Mouse (Mus musculus) ovary, postnatal 14 days (tissue): ENCODE data around the gene Kirrel2.
A peak's percentile ranks its signal among the peaks of the same experiment; 100 is the strongest.

Experiments
- DNase-seq: peaks from one replicate; pipeline ENCODE4 v3.0.0; 2022; ENCODE audit warnings: low spot score

Gene Kirrel2

GRCm38 (mm10) chr7:30450241-30450640, 7.2 kb downstream of the Kirrel2 start:
- no peak for DNase-seq

DNA sequence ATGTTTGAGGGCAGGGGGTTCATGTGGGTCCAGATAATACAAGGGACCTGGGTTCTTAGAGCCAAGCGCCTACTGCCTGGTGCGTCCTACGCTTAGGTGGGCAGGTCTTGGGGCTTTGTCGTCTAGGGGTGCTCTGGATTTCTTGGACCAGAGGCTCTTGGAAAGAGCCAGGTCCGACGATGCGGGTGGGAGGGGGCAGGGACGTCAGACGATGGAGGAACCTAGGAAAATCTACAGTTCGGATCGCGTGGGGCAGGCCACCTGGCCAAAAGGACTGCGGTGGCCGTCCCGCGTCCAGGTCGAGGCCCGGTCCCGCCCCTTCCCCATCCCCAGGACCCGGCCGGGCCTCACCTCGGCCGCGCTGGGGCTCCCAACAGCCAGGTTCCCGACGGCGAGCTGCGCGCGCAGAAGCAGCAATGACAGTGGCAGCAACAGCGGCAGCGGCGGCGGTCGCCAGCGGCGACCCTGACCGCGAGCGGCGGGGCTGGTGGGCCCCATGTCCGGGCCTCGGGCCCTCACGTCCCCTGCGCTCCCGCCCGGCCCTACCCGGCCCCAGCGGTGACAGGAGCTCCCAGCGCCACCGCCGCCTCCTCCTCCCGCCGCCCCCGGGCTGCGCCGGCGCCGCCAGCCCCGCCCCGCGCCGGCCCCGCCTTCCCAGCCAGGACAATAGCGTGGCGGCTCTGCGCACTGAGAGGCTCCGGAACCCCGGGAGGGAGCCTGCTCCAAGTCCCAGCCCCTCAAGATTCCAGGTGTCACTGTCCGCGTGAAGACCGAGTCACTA, 12.3 kb downstream of the Kirrel2 start, which contains the start of gene Aplp1:
Aplp1 (minus strand) TSS at position 565 of the 781 bp plus-strand sequence.
- DNase-seq = peak; percentile 22

- DNase-seq = no peak
These were observed 13.1 kb downstream of the Kirrel2 start for GRCm38 (mm10) chr7:30444154-30444970.

GRCm38 (mm10) chr7:30443696-30444095, 13.8 kb downstream of the Kirrel2 start:
- DNase-seq = no peak

DNA sequence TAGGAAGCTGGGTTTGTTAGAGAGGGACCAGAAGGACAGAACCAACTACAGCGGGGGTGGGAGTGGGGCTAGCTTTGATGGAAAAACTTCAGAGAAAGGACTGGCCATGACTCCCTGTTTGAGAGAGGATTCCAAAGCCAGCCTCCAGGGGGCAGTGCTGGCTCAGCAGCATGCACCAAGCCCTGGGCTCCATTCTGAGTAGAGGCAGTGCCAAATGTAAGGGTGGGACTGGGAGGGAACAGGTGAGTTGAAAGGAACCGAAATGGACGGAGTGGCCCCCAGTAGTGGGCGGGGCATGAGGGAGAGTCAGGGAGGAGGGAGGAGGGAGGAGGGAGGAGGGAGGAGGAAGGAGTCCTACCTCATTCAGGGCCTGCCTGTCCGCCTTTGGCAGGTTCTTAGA, 16.8 kb downstream of the Kirrel2 start:
- DNase-seq = no peak

- DNase-seq = no peak
These were observed 17.8 kb downstream of the Kirrel2 start for GRCm38 (mm10) chr7:30439734-30440133.

DNA sequence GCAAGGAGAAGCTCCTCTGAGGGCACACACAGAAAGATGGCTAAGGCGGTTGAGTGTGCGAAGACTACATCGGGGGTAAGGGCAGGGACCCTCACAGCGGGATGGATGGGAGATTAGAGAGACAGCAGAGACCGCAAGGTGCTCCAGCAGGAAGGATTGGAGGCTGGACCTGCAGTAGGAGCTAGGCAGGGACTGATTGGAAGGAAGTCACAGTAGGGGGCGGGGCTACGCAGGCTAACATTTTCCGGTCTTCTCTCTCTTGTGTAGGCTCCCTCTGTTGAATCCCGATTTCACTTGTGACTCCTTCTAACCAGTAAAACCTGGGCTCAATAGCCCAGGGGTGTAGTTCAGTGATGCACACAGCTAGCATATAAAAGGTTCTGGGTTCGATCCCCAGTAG, 20.6 kb downstream of the Kirrel2 start:
- DNase-seq = no peak

- DNase-seq = no peak
These were observed 22.3 kb downstream of the Kirrel2 start for GRCm38 (mm10) chr7:30435156-30435555.

DNA sequence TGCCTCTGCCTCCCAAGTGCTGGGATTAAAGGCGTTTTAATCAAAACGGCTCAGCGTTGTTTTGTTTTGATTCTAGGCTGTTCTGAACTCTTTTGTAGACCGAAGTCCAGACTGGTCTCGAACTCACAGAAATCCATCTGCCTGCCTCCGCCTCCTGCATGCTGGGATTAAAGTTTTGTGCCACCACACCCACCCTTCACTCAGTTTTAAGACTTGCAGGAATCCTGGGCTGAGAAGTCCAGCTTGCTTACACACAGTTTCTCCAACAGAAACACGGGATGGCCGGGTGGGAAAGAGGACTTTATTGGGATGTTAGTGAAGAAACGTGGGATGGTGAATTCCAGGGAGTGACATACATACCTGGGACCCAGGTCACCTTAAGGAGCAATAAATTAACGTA, 22.8 kb downstream of the Kirrel2 start:
- no peak for DNase-seq

- DNase-seq = peak; percentile 58
These were observed 23.3 kb downstream of the Kirrel2 start for GRCm38 (mm10) chr7:30434238-30434637.

- DNase-seq = no peak
These were observed 25.7 kb downstream of the Kirrel2 start for GRCm38 (mm10) chr7:30431793-30432192.

DNA sequence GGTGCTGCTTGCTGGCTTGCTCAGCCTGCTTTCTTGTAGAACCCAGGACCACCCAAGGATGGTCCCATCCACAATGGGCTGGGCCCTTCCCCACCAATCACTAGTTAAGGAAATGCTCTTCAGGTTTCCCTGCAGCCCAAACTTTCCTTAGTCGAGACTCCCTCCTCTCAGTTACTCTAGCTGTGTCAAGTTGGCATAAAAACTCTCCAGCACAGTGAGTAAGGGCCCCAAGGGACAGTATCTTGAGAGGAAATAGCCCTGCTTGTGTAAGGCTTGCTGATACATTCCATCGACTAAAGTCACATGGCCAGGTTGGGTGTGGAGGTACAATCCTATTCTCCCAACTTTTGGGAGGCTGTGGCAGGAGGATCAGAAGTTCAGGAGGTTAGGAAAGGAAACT, 27.3 kb downstream of the Kirrel2 start:
- no peak for DNase-seq

DNA sequence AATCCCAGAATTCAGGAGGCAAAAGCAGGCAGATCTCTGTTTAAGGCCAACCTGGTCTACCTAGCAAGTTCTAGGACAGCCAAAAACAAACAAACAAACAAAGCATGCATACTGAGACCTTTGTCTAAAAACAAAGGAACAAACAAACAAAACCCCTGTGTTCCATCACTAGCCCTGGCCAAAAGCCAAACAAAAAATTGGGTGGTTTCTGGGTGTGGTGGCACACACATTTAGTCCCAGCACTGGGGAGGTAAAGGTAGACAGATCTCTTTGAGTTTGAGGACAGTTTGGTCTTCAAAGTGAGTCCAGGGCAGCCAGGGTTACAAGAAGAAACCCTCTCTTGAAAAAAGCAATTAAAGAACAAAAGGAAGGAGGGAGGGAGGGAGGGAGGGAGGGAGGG, 28.2 kb downstream of the Kirrel2 start:
- DNase-seq = no peak

GRCm38 (mm10) chr7:30423071-30423641, 34.3 kb downstream of the Kirrel2 start:
- DNase-seq = no peak

GRCm38 (mm10) chr7:30422560-30422959, 34.9 kb downstream of the Kirrel2 start:
- no peak for DNase-seq

DNA sequence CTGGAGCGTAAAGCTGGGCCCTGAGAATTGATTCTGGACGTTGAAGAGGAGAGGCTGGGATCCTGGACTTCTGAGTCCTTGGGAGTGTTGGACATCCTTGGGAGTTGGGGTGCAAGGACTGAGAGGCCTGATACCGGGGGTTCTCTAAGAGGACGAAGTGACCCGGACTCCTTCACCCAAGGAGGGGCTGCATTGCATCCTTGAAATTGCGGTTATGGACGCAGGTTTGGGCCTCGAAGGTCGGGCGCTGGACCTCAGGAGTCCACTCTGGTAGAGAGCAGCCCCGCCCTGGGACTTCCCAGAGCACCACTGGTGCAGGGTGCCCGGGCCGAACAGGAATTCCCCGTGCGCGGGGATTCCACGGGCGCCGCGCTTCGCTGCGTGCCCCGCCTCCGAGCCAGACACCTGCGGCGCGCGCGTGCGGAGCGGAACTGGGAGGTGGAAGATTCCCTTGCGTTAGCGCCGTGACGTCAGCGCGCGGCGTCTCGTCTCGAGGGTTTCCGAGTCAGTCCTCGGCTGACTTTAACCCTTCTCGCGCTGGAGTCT, 35.5 kb downstream of the Kirrel2 start:
- peak; percentile 62 for DNase-seq

GRCm38 (mm10) chr7:30421175-30421889, 36.2 kb downstream of the Kirrel2 start, which contains the start of gene Nfkbid:
Nfkbid (plus strand) TSS chr7:30421732.
- DNase-seq = peak; percentile 38

DNA sequence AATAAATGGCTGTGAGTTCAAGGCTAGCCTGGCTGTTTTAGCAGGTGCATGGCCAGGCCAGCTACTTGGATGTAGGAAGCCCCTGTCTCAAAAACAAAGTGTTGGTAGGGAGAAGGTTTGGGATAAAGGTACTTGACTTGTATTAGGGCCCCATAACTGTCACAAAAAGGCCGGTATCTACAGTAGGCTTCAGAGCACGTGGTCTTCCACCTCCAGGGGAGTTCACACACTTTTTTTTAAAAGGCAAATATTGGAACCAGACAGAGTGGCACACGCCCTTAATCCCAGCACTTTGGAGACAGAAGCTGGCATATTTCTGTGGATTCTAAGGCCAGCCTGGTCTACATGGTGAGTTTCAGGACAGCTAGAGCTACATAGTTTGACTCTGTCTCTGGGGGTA, 36.8 kb downstream of the Kirrel2 start:
- DNase-seq = no peak

DNA sequence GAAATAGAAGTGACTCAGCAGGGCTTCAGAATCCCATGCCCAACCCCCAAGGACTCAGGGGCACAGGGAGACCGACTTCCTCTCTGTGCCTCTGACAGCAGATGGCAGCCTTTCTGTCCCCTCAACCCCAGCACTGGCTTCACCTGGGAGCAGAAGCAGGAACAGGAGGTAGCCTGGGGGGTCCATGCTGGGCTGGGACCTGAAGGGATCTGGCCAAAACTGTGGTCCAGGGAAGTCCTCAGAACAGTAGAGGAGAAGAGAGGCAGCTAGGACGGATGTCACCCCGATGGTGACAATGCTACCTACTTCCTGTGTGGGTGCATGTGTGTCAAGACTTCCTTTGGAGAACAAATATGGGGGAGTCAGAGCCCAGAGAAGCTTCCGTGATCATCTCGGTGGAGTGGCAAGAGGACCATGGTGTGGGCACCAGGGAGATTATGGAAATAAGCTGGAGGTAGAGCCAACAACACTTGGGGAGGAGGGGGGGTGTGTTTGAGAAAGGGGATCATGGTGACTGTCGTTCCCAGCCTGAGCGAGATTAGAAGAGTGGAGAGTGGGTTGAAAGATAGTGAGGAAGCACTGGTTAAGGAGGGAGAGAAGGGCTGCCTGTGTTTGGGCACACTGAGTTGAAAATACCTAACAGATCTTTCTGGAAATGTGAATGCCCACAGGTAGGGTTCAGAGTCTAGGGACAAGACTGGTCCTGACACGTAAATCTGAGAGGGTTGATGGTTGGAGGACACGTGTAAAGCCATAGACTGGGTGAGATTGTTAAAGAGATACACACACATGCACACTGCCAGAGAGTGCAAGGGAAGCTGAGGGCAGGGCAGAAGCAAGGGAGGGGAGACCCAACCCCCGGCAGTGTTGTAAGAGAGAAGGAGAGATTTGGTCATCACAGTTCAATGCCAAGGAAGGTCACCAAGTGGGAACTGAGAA, 37.7 kb downstream of the Kirrel2 start, which contains the start of gene Hcst:
Hcst (minus strand) TSS at position 294 of the 939 bp plus-strand sequence.
- DNase-seq = no peak

- no peak for DNase-seq
These were observed 39.6 kb downstream of the Kirrel2 start for GRCm38 (mm10) chr7:30417856-30418255.

- DNase-seq = no peak
These were observed 43.9 kb downstream of the Kirrel2 start, which contains the start of gene Tyrobp for GRCm38 (mm10) chr7:30413596-30413995. Tyrobp (plus strand) TSS chr7:30413760.
